ENCODE assay signal across 15 mouse cellular contexts in genomic region chr11:71513067-71513350, GRCm38 (mm10).
A peak's percentile ranks its signal among the peaks of the same experiment; 100 is the strongest.
DNase-seq lines count a peak whose midpoint lies in the region; ATAC-seq lines count a peak whose summit lies in the region.
"Had no signal": no experiment of that assay in that cellular context is flagged by ENCODE, and none has a peak within 500 bp of the region (broad histone marks: within the 10 kb centered on the region; RNA-seq: fewer than 3 reads in every experiment).

No protein-coding gene starts in this region.

- ATAC-seq in forebrain, embryonic 15.5 days (replicated peaks): no peak
- no peak for ATAC-seq in forebrain, embryonic 13.5 days
- 0 out of 2 replicates have a peak, but pooled peaks have one; percentile 40 for ATAC-seq in kidney, embryonic 15.5 days (replicated peaks; ENCODE audit: low FRiP score)
- ATAC-seq: intestine, postnatal 0 days had no signal

- peak; percentile 9 for DNase-seq in brain, adult 2 months (ENCODE audit: low read depth, low spot score)
- peak; percentile 86 to 87 for DNase-seq in cerebellum, postnatal 10 days
- DNase-seq in layer of hippocampus, adult 8-10 months (ENCODE audit: low spot score in 2 of 2): no peak
- DNase-seq in embryo, embryonic 11 days: no peak
- DNase-seq in heart, adult 18-20 months: no peak
- DNase-seq: adrenal gland, postnatal 25 days; spleen, adult 18-20 months had no signal

- H3K27ac ChIP-seq in forebrain, embryonic 15.5 days (replicated peaks): 0 out of 2 replicates have a peak overlapping the region, but pooled peaks have one; percentile 9
- no peak overlapping the region for H3K27ac ChIP-seq in forebrain, embryonic 13.5 days
- H3K27ac ChIP-seq in kidney, embryonic 15.5 days: peak overlapping the region; percentile 20; the same call in 1 of the 2 replicates
- H3K27ac ChIP-seq: hindbrain, embryonic 12.5 days; liver, embryonic 15.5 days; midbrain, embryonic 12.5 days; stomach, embryonic 15.5 days had no signal

- H3K9me3 ChIP-seq in forebrain, embryonic 15.5 days: no peaks in the 10 kb centered on the region
- H3K9me3 ChIP-seq in forebrain, embryonic 13.5 days (replicated peaks): no peaks in the 10 kb centered on the region
- H3K9me3 ChIP-seq in kidney, embryonic 15.5 days (replicated peaks): no peaks in the 10 kb centered on the region
- H3K9me3 ChIP-seq: hindbrain, embryonic 12.5 days; liver, embryonic 15.5 days; midbrain, embryonic 12.5 days; stomach, embryonic 15.5 days had no signal

- H3K27me3 ChIP-seq in forebrain, embryonic 15.5 days: no peaks in the 10 kb centered on the region
- no peaks in the 10 kb centered on the region for H3K27me3 ChIP-seq in forebrain, embryonic 13.5 days
- no peaks in the 10 kb centered on the region for H3K27me3 ChIP-seq in kidney, embryonic 15.5 days
- H3K27me3 ChIP-seq: hindbrain, embryonic 12.5 days; liver, embryonic 15.5 days; midbrain, embryonic 12.5 days; stomach, embryonic 15.5 days had no signal

- no peak overlapping the region for H3K4me2 ChIP-seq in forebrain, embryonic 15.5 days (replicated peaks)
- no peak overlapping the region for H3K4me2 ChIP-seq in forebrain, embryonic 13.5 days
- H3K4me2 ChIP-seq in kidney, embryonic 15.5 days: 0 out of 2 replicates have a peak overlapping the region, but pooled peaks have one; percentile 12
- H3K4me2 ChIP-seq: hindbrain, embryonic 12.5 days; liver, embryonic 15.5 days; midbrain, embryonic 12.5 days; stomach, embryonic 15.5 days had no signal

- H3K36me3 ChIP-seq in forebrain, embryonic 15.5 days: no peaks in the 10 kb centered on the region
- H3K36me3 ChIP-seq in forebrain, embryonic 13.5 days (ENCODE audit: poor library complexity, severe bottlenecking): no peaks in the 10 kb centered on the region
- no peaks in the 10 kb centered on the region for H3K36me3 ChIP-seq in kidney, embryonic 15.5 days
- H3K36me3 ChIP-seq: hindbrain, embryonic 12.5 days; liver, embryonic 15.5 days; midbrain, embryonic 12.5 days; stomach, embryonic 15.5 days had no signal

- no peak overlapping the region for H3K4me3 ChIP-seq in forebrain, embryonic 15.5 days
- H3K4me3 ChIP-seq in forebrain, embryonic 13.5 days: no peak overlapping the region
- no peak overlapping the region for H3K4me3 ChIP-seq in kidney, embryonic 15.5 days (replicated peaks)
- H3K4me3 ChIP-seq: hindbrain, embryonic 12.5 days; liver, embryonic 15.5 days; midbrain, embryonic 12.5 days; stomach, embryonic 15.5 days had no signal

- peaks cover 13% of the 10 kb centered on the region; the same call in 1 of the 2 replicates for H3K4me1 ChIP-seq in forebrain, embryonic 15.5 days
- H3K4me1 ChIP-seq in forebrain, embryonic 13.5 days: peaks cover 30% of the 10 kb centered on the region
- peaks cover 50% of the 10 kb centered on the region for H3K4me1 ChIP-seq in kidney, embryonic 15.5 days
- H3K4me1 ChIP-seq: liver, embryonic 15.5 days; stomach, embryonic 15.5 days had no signal

- H3K9ac ChIP-seq in forebrain, embryonic 15.5 days (replicated peaks): no peak overlapping the region
- no peak overlapping the region for H3K9ac ChIP-seq in forebrain, embryonic 13.5 days
- H3K9ac ChIP-seq in kidney, embryonic 15.5 days: no peak overlapping the region
- H3K9ac ChIP-seq: hindbrain, embryonic 12.5 days; liver, embryonic 15.5 days; midbrain, embryonic 12.5 days; stomach, embryonic 15.5 days had no signal

- 80% methylated on average over 3 of the region's 3 CpGs for WGBS in forebrain, embryonic 15.5 days
- 87% methylated on average over 3 of the region's 3 CpGs for WGBS in forebrain, embryonic 13.5 days
- WGBS in kidney, embryonic 15.5 days: 61% methylated on average over 3 of the region's 3 CpGs

Comparison
In these comparisons a context has a peak if more than half of its experiments do, and no peak if none do; other contexts are left out.
1. DNase-seq: peak in brain, adult 2 months (single experiment) and cerebellum, postnatal 10 days (2 of 2); none in layer of hippocampus, adult 8-10 months (0 of 2), embryo, embryonic 11 days (single experiment) and heart, adult 18-20 months (0 of 2).